Mouse (Mus musculus): ENCODE measurements around the gene Gm37240. TPM values are rescaled to one million over a fixed set of nuclear protein-coding genes. Genes with fewer than 3 reads are reported as not detected.
A peak's percentile ranks its signal among the peaks of the same experiment; 100 is the strongest.

Gm37240 gene
- polyA plus RNA-seq, 1 experiment: not detected

DNA sequence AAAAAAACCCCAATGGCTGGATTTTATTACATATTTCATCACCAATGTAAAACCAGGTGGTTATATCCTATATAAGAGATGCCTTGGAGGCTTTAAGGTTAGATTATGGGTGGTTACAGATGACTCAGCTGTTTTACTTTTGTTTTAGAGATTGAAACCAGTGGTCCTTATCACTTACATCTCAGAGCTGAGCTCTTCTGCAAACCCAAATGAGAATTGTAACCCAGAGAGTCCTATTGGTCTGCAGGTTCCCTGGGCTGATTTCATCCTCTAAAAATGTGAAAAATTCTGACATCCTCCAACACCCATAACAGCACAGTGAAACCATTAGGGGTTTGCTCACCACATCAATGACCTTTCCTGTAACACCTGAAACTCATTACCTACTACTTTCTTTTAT is 1078.4 kb downstream of the Gm37240 start:
- no peak overlapping the region for H3K27ac ChIP-seq (ENCODE audit: insufficient read depth, low read depth, low read length)
- H3K4me3 ChIP-seq (ENCODE audit: insufficient read depth, low read length): no peak overlapping the region
- peaks cover 4% of the 10 kb centered on the region; the same call in 1 of the 2 replicates for H3K4me1 ChIP-seq (ENCODE audit: control insufficient read depth, insufficient read depth, low read length)
- TF ChIP-seq CTCF (IDR thresholded peaks at IDR 0.05; ENCODE audit: low read depth, low read length) (no peak), POLR2A (IDR thresholded peaks at IDR 0.05; ENCODE audit: borderline replicate concordance, low read depth, low read length) (no peak)

DNA sequence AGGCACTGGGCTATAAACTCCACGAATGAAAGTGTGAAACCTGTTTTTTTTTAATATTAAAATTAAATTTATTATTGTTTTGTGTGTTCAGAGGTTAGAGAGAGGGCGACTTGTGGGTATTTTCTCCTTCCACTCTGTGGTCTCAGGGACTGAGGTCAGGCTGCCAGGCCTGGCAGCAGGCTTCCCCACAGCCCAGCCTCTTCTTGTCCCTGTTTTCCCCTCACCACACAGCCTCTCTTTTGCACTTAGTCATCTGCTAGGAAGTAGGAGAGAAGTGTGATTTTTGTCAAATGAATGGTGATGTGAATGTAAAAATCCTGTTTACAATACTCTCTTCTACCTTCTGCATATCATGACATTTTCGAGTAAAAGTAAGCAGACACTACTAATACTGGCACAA is 1079.5 kb downstream of the Gm37240 start:
- Histone ChIP-seq H3K4me1 (ENCODE audit: control insufficient read depth, insufficient read depth, low read length) (peaks cover under 1% of the 10 kb centered on the region; the same call in 1 of the 2 replicates), H3K4me3 (ENCODE audit: insufficient read depth, low read length) (no peak overlapping the region), H3K27ac (ENCODE audit: insufficient read depth, low read depth, low read length) (no peak overlapping the region)
- no peak for TF ChIP-seq POLR2A (IDR thresholded peaks at IDR 0.05; ENCODE audit: borderline replicate concordance, low read depth, low read length)
- TF ChIP-seq CTCF (IDR thresholded peaks at IDR 0.05; ENCODE audit: low read depth, low read length): no peak

DNA sequence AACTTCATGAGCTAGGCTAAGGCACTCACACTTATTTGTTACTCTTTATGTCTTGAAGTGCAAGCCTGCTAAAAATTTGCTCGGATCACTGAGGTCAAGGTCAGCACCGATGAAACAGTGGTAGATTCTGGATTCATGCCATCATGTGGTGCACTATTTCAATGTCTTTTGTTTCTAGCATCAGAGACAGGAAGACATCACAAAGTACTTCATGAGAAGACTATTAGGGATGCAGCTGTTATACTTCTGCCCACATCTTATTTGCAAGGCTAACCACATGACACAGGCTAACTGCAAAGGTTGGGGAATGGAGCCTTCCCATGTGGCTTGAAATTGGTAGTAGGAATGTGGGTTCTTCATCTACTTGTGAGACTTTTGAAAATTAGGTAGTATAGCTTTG is 1081.1 kb downstream of the Gm37240 start:
- no peak for TF ChIP-seq POLR2A (IDR thresholded peaks at IDR 0.05; ENCODE audit: borderline replicate concordance, low read depth, low read length)
- TF ChIP-seq CTCF (IDR thresholded peaks at IDR 0.05; ENCODE audit: low read depth, low read length): no peak
- no peak overlapping the region for H3K4me3 ChIP-seq (ENCODE audit: insufficient read depth, low read length)
- no peaks in the 10 kb centered on the region for H3K4me1 ChIP-seq (ENCODE audit: control insufficient read depth, insufficient read depth, low read length)
- no peak overlapping the region for H3K27ac ChIP-seq (ENCODE audit: insufficient read depth, low read depth, low read length)

DNA sequence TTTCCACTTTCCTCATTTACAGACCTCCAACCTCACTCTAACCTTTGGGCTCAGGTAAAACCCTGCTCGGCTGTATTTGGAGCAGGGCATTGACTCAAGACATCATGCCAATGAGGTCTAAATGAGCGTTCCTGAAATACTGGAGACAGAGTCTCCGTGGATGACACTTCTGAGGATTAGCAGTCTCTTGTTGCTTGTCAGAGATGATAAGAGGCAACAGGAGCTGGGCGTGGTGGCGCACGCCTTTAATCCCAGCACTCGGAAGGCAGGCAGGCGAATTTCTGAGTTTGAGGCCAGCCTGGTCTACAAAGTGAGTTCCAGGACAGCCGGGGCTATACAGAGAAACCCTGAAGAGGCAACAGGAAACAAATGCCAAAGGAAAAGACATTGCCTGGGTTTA is 1083.3 kb downstream of the Gm37240 start:
- TF ChIP-seq POLR2A (IDR thresholded peaks at IDR 0.05; ENCODE audit: borderline replicate concordance, low read depth, low read length) (no peak), CTCF (IDR thresholded peaks at IDR 0.05; ENCODE audit: low read depth, low read length) (no peak)
- Histone ChIP-seq H3K27ac (ENCODE audit: insufficient read depth, low read depth, low read length) (no peak overlapping the region), H3K4me3 (ENCODE audit: insufficient read depth, low read length) (no peak overlapping the region), H3K4me1 (ENCODE audit: control insufficient read depth, insufficient read depth, low read length) (no peaks in the 10 kb centered on the region)

DNA sequence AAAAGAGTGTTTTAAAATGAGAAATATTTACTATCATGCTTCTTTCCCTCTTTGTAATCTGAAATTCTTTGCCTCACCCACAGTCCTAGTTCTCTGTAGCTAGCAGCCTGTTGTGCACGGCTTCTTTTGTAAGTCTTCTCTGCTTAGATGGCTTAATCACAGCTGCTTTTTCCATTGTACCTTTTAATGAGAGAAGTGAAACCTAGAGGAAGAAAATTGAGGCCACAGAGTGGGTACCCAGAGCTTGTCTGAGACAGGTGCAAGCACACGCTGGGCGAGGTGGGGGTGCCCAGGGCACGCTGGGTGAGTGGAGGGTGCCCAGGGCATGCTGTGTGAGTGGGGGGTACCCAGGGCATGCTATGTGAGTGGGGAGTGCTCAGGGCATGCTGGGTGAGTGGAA is 1099.4 kb downstream of the Gm37240 start:
- H3K27ac ChIP-seq (ENCODE audit: insufficient read depth, low read depth, low read length): no peak overlapping the region
- TF ChIP-seq POLR2A (IDR thresholded peaks at IDR 0.05; ENCODE audit: borderline replicate concordance, low read depth, low read length) (no peak), CTCF (IDR thresholded peaks at IDR 0.05; ENCODE audit: low read depth, low read length) (no peak)
- H3K4me3 ChIP-seq (ENCODE audit: insufficient read depth, low read length): no peak overlapping the region
- H3K4me1 ChIP-seq (ENCODE audit: control insufficient read depth, insufficient read depth, low read length): no peaks in the 10 kb centered on the region

DNA sequence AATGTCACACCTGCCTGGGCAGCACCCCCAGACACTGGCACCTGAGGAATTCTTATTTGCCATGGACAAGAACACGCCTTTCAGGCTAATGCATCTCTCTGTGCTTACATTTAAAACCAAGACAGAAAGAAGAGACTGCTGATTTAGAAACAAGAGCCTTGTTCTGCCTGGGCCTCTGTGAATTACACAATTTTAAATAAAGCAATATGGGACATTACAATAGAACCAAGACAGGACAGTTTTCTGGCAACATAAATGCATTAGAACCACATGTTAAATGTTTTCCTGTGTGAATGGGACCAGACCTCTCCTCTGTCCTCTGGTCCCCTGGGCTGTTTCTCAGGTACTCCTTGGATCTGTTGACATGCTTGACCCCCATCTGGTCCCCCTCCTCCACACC is 1111.2 kb downstream of the Gm37240 start:
- TF ChIP-seq CTCF (IDR thresholded peaks at IDR 0.05; ENCODE audit: low read depth, low read length) (no peak), POLR2A (IDR thresholded peaks at IDR 0.05; ENCODE audit: borderline replicate concordance, low read depth, low read length) (no peak)
- no peak overlapping the region for H3K27ac ChIP-seq (ENCODE audit: insufficient read depth, low read depth, low read length)
- peaks cover 14% of the 10 kb centered on the region for H3K4me1 ChIP-seq (ENCODE audit: control insufficient read depth, insufficient read depth, low read length)
- H3K4me3 ChIP-seq (ENCODE audit: insufficient read depth, low read length): no peak overlapping the region

DNA sequence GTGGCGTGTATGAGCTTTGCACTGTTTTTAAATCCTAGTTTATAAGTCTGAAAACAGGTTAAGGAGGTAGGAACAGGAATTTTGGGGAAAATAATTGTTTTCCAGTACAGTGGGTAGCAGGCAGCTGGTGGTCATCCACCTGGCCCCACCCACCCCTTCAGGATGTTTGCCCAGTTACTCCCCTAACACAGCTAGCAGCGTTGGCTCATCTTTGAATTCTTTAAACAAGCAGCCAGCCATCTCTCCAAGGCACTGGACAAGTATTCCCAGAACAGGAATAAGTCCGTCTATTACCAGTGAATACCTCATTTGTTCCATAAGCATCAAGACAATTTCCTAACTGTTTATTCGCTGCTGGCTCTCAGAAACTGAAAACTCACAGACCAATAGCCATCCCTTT is 1111.7 kb downstream of the Gm37240 start:
- Histone ChIP-seq H3K4me1 (ENCODE audit: control insufficient read depth, insufficient read depth, low read length) (peaks cover 14% of the 10 kb centered on the region), H3K4me3 (ENCODE audit: insufficient read depth, low read length) (no peak overlapping the region), H3K27ac (ENCODE audit: insufficient read depth, low read depth, low read length) (no peak overlapping the region)
- no peak for TF ChIP-seq POLR2A (IDR thresholded peaks at IDR 0.05; ENCODE audit: borderline replicate concordance, low read depth, low read length)
- no peak for TF ChIP-seq CTCF (IDR thresholded peaks at IDR 0.05; ENCODE audit: low read depth, low read length)

DNA sequence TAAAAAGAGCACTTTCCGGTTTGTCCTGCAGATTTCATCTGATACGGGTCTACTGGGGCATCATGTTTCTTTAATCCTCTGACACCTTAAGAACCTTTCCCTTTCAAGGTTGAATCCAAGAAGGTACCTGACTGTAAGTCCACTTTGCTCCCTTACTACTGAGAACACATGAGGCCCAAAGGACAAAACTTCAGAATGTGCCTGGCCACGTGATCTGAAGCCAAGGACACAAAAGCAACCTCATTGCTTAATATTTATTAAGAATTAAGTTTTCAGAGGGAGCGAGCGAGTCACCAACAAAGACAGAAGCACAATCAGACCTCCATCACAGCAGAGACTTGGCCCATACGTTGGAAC is 1112.3 kb downstream of the Gm37240 start:
- Histone ChIP-seq H3K4me1 (ENCODE audit: control insufficient read depth, insufficient read depth, low read length) (peaks cover 14% of the 10 kb centered on the region), H3K27ac (ENCODE audit: insufficient read depth, low read depth, low read length) (no peak overlapping the region)
- TF ChIP-seq CTCF (IDR thresholded peaks at IDR 0.05; ENCODE audit: low read depth, low read length) (no peak), POLR2A (IDR thresholded peaks at IDR 0.05; ENCODE audit: borderline replicate concordance, low read depth, low read length) (no peak)

DNA sequence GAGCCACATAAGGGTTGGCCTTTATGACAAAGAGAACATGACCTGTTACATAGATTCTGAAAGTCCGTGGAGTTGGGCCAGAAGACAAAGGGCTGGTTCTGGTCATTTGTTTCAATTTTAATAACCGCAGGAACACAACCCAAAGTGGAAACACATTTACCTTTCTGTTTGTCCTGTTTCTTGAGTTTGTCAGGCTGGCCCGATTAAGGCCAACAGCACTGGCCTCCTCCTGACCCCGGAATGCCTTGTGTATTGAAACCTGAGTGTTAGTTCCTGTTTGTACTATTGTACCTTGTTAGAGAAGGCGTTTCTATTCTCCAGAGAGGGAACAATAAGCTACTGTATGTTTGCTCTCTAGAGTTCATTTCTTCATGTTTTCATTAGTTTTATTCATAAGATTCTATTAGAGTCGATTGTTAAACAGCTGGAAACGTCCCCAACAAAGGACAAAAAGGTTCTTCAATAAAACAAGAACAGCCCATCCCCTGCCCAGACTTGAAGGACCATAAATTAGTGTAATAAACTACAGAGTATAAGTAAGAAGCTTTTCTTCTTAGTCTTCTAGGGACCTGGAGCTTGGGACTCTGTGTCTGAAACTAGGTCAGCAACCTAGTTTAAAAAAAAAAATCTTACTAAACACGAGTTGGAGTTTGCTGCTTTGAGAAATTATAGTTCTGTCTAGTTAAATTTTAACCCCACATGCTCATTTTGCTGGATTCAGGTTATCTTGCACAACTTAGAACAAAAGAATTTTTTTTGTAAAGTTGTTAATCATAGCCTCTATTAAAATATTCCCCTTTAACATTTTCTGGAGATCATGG is 1112.9 kb downstream of the Gm37240 start:
- Histone ChIP-seq H3K27ac (ENCODE audit: insufficient read depth, low read depth, low read length) (no peak overlapping the region), H3K4me1 (ENCODE audit: control insufficient read depth, insufficient read depth, low read length) (peaks cover 16% of the 10 kb centered on the region), H3K4me3 (ENCODE audit: insufficient read depth, low read length) (no peak overlapping the region)
- TF ChIP-seq CTCF (IDR thresholded peaks at IDR 0.05; ENCODE audit: low read depth, low read length) (no peak), POLR2A (IDR thresholded peaks at IDR 0.05; ENCODE audit: borderline replicate concordance, low read depth, low read length) (no peak)

More for the DNA sequence above, 1112.3 kb downstream of the Gm37240 start:
- H3K4me3 ChIP-seq (ENCODE audit: insufficient read depth, low read length): no peak overlapping the region

DNA sequence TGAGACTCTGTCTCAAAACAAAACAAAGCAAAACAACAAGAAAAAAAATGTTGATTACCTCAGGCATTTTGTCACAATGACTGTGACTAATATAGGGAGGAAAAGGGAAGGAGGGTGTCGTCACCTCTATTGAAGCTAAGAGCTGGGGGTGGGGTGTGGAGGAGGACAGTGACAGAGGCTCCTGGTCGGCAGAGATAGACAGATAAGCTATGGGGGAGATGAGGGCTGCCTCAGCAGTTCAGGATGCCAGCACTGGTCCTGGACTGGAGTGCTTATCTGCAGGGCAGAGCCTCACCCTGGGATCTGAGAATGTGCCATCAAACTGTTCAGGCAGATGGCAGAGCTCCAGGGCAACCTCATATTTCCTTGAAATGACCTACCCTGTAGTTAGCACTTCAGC is 1115.3 kb downstream of the Gm37240 start:
- peak overlapping the region; percentile 79 for H3K27ac ChIP-seq (ENCODE audit: insufficient read depth, low read depth, low read length)
- TF ChIP-seq CTCF (IDR thresholded peaks at IDR 0.05; ENCODE audit: low read depth, low read length) (no peak), POLR2A (IDR thresholded peaks at IDR 0.05; ENCODE audit: borderline replicate concordance, low read depth, low read length) (no peak)
- H3K4me1 ChIP-seq (ENCODE audit: control insufficient read depth, insufficient read depth, low read length): peaks cover 22% of the 10 kb centered on the region
- peak overlapping the region; percentile 19 for H3K4me3 ChIP-seq (ENCODE audit: insufficient read depth, low read length)

All from bone marrow macrophage, adult 2 months (primary cell).